Mouse (Mus musculus) hindbrain, postnatal 0 days (tissue): Measurements from ENCODE around the gene Tbc1d30. TPM values are rescaled to one million over a fixed set of nuclear protein-coding genes. Genes with fewer than 3 reads are reported as not detected.

ENCODE experiments used
- ATAC-seq: fragments of 200-750 bp; cut with Nextera tagmentation; 2 replicates; pipeline ENCODE4 v1.8.0; 2017; ENCODE audit warnings: mild to moderate bottlenecking, moderate TSS enrichment, moderate library complexity
- DNase-seq: peaks from one replicate; pipeline ENCODE4 v3.0.0-alpha.2; 2015; ENCODE audit warnings: low spot score
- H3K27ac ChIP-seq: fragments of 300-500 bp; sonication (generic); 2 replicates; pipeline ENCODE4 v1.5.1; 2014; ENCODE audit warnings: mild to moderate bottlenecking
- H3K27me3 ChIP-seq: fragments of 300-500 bp; sonication (generic); 2 replicates; pipeline ENCODE4 v1.6.1; 2014; ENCODE audit warnings: low read length, mixed read lengths; ENCODE audit not compliant: insufficient read depth
- H3K36me3 ChIP-seq: fragments of 300-500 bp; sonication (generic); 2 replicates; pipeline ENCODE4 v1.6.1; 2014; ENCODE audit warnings: low read length, mixed read lengths; ENCODE audit not compliant: insufficient read depth
- H3K4me1 ChIP-seq: fragments of 300-500 bp; sonication (generic); 2 replicates; pipeline ENCODE4 v1.6.1; 2014; ENCODE audit warnings: antibody characterized with exemption, low read length, mixed read lengths; ENCODE audit not compliant: insufficient read depth
- H3K4me2 ChIP-seq: fragments of 300-500 bp; sonication (generic); 2 replicates; pipeline ENCODE4 v1.6.1; 2014; ENCODE audit warnings: low read depth, mild to moderate bottlenecking, low read length, moderate library complexity, mixed read lengths
- H3K4me3 ChIP-seq: fragments of 300-500 bp; sonication (generic); 2 replicates; pipeline ENCODE4 v1.5.1; 2014; ENCODE audit warnings: low read length
- H3K9ac ChIP-seq: fragments of 300-500 bp; sonication (generic); replicated peaks from 2 replicates; pipeline ENCODE4 v1.6.1; 2014; ENCODE audit warnings: mild to moderate bottlenecking, low read length, moderate library complexity, mixed read lengths
- H3K9me3 ChIP-seq: fragments of 300-500 bp; sonication (generic); 2 replicates; pipeline ENCODE4 v1.6.1; 2016; ENCODE audit warnings: low read length, mixed read lengths
- CTCF ChIP-seq: IDR thresholded peaks from 2 replicates; pipeline ENCODE4 v1.5.1; 2016; ENCODE audit warnings: antibody characterized with exemption, control low read depth, low read depth
- WGBS: fragments of 180-500 bp; shearing (Covaris S2); extraction: QIAGEN DNeasy Blood & Tissue Kit; methylation state at CpG from one replicate; pipeline ENCODE4 v1.1.7; 2014; 5-methylcytosine and 5-hydroxymethylcytosine counted together
- polyA plus RNA-seq: library from polyadenylated mRNA; unstranded; fragments of >200 nt; fragmentation: Nextera tagmentation; extraction: Ambion mirVana; gene quantifications from 2 replicates; pipeline ENCODE4 v1.2.1, GENCODE M21; 2015
- total RNA-seq: library from RNA; depleted of rRNA; stranded (reverse); fragments of >200 nt; gene quantifications from 2 replicates; pipeline ENCODE4 v1.2.3, GENCODE M21; 2014

Gene Tbc1d30
- total and polyA plus RNA-seq, 2 experiments from 2014 or later = 10.4 to 47.5 TPM

DNA sequence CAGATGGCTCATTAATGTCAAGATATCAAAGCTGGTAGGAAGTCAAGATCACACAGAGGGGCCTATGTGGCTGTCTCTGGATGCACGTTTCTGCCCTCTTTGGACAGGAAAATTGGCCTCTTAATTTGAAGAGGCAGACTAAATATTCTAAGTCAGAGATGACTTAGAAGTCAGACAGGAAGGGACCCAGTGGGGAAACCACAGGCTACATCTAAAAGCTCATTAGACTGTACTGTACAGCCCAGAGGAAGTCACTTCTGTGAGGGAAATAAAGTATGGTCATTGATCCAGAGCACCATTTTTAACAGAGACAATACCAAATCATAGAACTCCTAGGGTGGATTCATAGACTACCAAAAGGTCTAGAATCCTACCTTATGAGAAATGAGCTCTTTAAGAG, 76.1 kb downstream of the Tbc1d30 start:
- no peak for ATAC-seq
- H3K27me3 ChIP-seq = no peaks in the 10 kb centered on the region
- TF ChIP-seq CTCF = no peak
- H3K9ac ChIP-seq = no peak overlapping the region
- WGBS = 84% methylated on average over 1 of the region's 1 CpGs
- H3K9me3 ChIP-seq = no peaks in the 10 kb centered on the region
- H3K4me2 ChIP-seq = no peak overlapping the region
- peaks cover 19% of the 10 kb centered on the region; the same call in 1 of the 2 replicates for H3K36me3 ChIP-seq
- no peak overlapping the region for H3K27ac ChIP-seq
- H3K4me3 ChIP-seq = no peak overlapping the region
- no peaks in the 10 kb centered on the region for H3K4me1 ChIP-seq
- DNase-seq = no peak

DNA sequence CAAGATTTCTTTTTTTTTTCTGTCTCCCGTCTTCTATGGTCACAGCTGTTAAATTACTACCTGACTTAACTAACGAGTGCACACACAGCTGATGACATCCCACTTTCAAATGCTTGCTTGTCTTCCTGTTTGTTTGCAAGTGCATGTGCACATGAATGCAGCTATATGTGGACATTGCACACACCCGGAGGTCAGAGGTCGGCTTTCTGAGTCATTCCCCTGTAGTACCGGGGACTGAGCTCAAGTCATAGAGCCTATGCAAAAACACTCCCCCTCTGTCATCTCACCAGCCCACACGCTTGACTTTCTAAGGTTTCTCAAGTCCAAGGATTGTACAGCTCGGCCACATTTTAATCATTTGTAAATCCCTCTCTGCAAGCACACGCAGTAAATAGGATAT, 80.1 kb downstream of the Tbc1d30 start:
- Histone ChIP-seq H3K27me3 (no peaks in the 10 kb centered on the region), H3K4me2 (no peak overlapping the region), H3K36me3 (peaks cover 25% of the 10 kb centered on the region; the same call in 1 of the 2 replicates), H3K4me3 (no peak overlapping the region), H3K9ac (no peak overlapping the region), H3K4me1 (no peaks in the 10 kb centered on the region), H3K9me3 (no peaks in the 10 kb centered on the region), H3K27ac (no peak overlapping the region)
- no peak for DNase-seq
- ATAC-seq = no peak
- no peak for TF ChIP-seq CTCF
- 84% methylated on average over 8 of the region's 8 CpGs for WGBS

- TF ChIP-seq CTCF = no peak
- 93% methylated on average over 8 of the region's 8 CpGs for WGBS
- ATAC-seq (no peak), DNase-seq (no peak)
- H3K9me3 ChIP-seq = no peaks in the 10 kb centered on the region
- H3K4me3 ChIP-seq = no peak overlapping the region
- H3K4me1 ChIP-seq = no peaks in the 10 kb centered on the region
- H3K9ac ChIP-seq = no peak overlapping the region
- H3K36me3 ChIP-seq = peaks cover 20% of the 10 kb centered on the region; the same call in 1 of the 2 replicates
- H3K27ac ChIP-seq = no peak overlapping the region
- no peak overlapping the region for H3K4me2 ChIP-seq
- H3K27me3 ChIP-seq = no peaks in the 10 kb centered on the region
These were observed 82.3 kb downstream of the Tbc1d30 start for GRCm38 (mm10) chr10:121268771-121269170.

- H3K27me3 ChIP-seq = no peaks in the 10 kb centered on the region
- no peak overlapping the region for H3K9ac ChIP-seq
- no peak overlapping the region for H3K4me3 ChIP-seq
- 81% methylated on average over 7 of the region's 7 CpGs for WGBS
- H3K27ac ChIP-seq = no peak overlapping the region
- peaks cover 8% of the 10 kb centered on the region; the same call in 1 of the 2 replicates for H3K36me3 ChIP-seq
- no peaks in the 10 kb centered on the region for H3K9me3 ChIP-seq
- ATAC-seq (no peak), DNase-seq (no peak)
- no peak overlapping the region for H3K4me2 ChIP-seq
- TF ChIP-seq CTCF = no peak
- no peaks in the 10 kb centered on the region for H3K4me1 ChIP-seq
These were observed 86.9 kb downstream of the Tbc1d30 start for GRCm38 (mm10) chr10:121264204-121264575.

DNA sequence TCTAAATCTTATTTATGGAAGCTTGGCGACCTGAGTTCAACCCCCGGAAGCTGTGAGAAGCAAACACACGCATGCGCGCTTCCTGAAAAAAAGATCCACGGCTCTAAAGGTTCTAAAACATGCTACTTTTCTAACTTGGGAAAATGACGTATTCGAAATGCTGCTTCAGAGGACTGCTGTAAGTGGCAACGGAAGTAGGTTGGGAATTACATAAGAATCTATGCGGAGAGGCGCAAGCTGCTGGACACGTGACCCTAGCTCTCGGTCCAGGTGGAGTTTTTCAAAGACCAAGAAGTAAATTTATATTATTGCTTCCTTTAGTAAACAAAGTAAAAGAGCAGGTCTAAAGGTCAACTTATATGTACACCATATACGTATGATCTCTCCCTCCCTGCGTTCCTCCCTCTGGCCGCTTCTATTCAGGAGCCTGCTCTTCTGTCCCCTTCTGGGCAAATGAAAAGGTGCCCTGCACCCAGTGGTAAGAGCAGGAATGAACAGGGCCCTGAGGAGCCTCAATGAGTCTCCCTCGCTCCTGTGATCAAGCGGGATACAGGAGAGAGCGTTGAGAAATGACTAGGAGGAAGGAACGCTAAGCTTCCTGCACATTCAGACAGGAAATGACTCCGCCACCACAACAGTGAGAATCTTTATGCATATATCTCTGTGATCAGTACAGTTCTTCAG, 87.4 kb downstream of the Tbc1d30 start:
- ATAC-seq = no peak
- Histone ChIP-seq H3K4me2 (no peak overlapping the region), H3K27ac (no peak overlapping the region), H3K9me3 (no peaks in the 10 kb centered on the region), H3K4me1 (no peaks in the 10 kb centered on the region), H3K9ac (no peak overlapping the region), H3K27me3 (no peaks in the 10 kb centered on the region), H3K36me3 (peaks cover 8% of the 10 kb centered on the region; the same call in 1 of the 2 replicates), H3K4me3 (no peak overlapping the region)
- TF ChIP-seq CTCF = no peak
- DNase-seq = no peak
- 89% methylated on average over 21 of the region's 21 CpGs for WGBS

DNA sequence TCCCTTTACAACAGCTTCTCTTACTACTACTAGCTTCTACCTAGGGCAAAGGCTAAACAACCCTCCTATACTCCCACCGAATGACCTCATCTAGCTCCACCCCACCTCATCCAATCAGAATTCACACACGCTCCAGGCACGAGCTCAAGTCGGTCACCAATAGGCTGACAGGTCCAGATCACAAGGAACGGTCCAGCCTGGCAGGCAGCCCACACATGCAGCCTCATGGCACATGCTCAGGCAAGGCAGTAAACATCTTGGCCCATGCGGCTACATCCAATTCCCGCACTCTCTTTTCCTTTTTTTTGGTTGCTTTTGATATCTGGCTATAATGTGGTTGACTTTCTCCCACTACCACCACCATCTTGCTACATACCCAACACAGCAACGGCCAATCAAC, 88.9 kb downstream of the Tbc1d30 start:
- Histone ChIP-seq H3K4me3 (no peak overlapping the region), H3K9me3 (no peaks in the 10 kb centered on the region), H3K4me1 (no peaks in the 10 kb centered on the region), H3K27ac (no peak overlapping the region), H3K9ac (no peak overlapping the region), H3K36me3 (peaks cover 8% of the 10 kb centered on the region; the same call in 1 of the 2 replicates), H3K27me3 (no peaks in the 10 kb centered on the region), H3K4me2 (no peak overlapping the region)
- WGBS = 86% methylated on average over 8 of the region's 8 CpGs
- no peak for TF ChIP-seq CTCF
- DNase-seq (no peak), ATAC-seq (no peak)

- Histone ChIP-seq H3K27ac (no peak overlapping the region), H3K9ac (no peak overlapping the region), H3K9me3 (no peaks in the 10 kb centered on the region), H3K4me2 (no peak overlapping the region), H3K4me1 (no peaks in the 10 kb centered on the region), H3K27me3 (no peaks in the 10 kb centered on the region), H3K4me3 (no peak overlapping the region), H3K36me3 (peaks cover 8% of the 10 kb centered on the region; the same call in 1 of the 2 replicates)
- no peak for ATAC-seq
- DNase-seq = no peak
- 81% methylated on average over 6 of the region's 6 CpGs for WGBS
- TF ChIP-seq CTCF = no peak
These were observed 90.0 kb downstream of the Tbc1d30 start for GRCm38 (mm10) chr10:121261036-121261592.
